Mouse (Mus musculus) C2C12 (cell line): Measurements from ENCODE around the gene Unc5b.

Experiments used
- CEBPB ChIP-seq: IDR thresholded peaks from one replicate; pipeline ENCODE4 v1.6.1; 2011; ENCODE audit warnings: low read depth, mild to moderate bottlenecking, control low read depth, moderate library complexity
- CTCF ChIP-seq: IDR thresholded peaks from one replicate; pipeline ENCODE4 v1.5.1; 2011; ENCODE audit not compliant: control insufficient read depth, insufficient read depth, insufficient read length
- FOSL1 ChIP-seq: IDR thresholded peaks from one replicate; pipeline ENCODE4 v1.8.0; 2011; ENCODE audit warnings: mild to moderate bottlenecking, low read length; ENCODE audit not compliant: poor library complexity, insufficient read depth, severe bottlenecking
- MAX ChIP-seq: IDR thresholded peaks from one replicate; pipeline ENCODE4 v1.6.1; 2011; ENCODE audit warnings: mild to moderate bottlenecking, control low read depth
- MYOD1 ChIP-seq: IDR thresholded peaks from one replicate; pipeline ENCODE4 v1.6.1; 2011; ENCODE audit warnings: low read depth; ENCODE audit not compliant: control insufficient read depth, insufficient read length
- MYOG ChIP-seq: IDR thresholded peaks from one replicate; pipeline ENCODE4 v1.6.1; 2011; ENCODE audit not compliant: control insufficient read depth, insufficient read length; ENCODE audit errors: extremely low read depth
- USF1 ChIP-seq: IDR thresholded peaks from one replicate; pipeline ENCODE4 v1.6.1; 2011; ENCODE audit warnings: low read depth, mild to moderate bottlenecking, control low read depth, moderate library complexity

GRCm38 (mm10) chr10:60819654-60820192 is 11.7 kb downstream of the Unc5b start:
- TF ChIP-seq MYOG = no peak
- no peak for TF ChIP-seq CTCF
- TF ChIP-seq USF1 = no peak
- no peak for TF ChIP-seq CEBPB
- no peak for TF ChIP-seq MYOD1
- TF ChIP-seq MAX = no peak
- no peak for TF ChIP-seq FOSL1
